Mouse (Mus musculus) kidney, embryonic 16.5 days (tissue): ENCODE data around the gene Atg14. TPM values are rescaled to one million over a fixed set of nuclear protein-coding genes. Genes with fewer than 3 reads are reported as not detected.
A peak's percentile ranks its signal among the peaks of the same experiment; 100 is the strongest.

Experiments used
- ATAC-seq: fragments of 200-750 bp; cut with Nextera tagmentation; 2 replicates; pipeline ENCODE4 v1.8.0; 2017; ENCODE audit warnings: moderate TSS enrichment; ENCODE audit not compliant: low FRiP score, low TSS enrichment
- H3K27ac ChIP-seq: fragments of 300-500 bp; sonication (generic); 2 replicates; pipeline ENCODE4 v1.5.1; 2014; ENCODE audit warnings: low read length
- H3K27me3 ChIP-seq: fragments of 300-500 bp; sonication (generic); 2 replicates; pipeline ENCODE4 v1.6.1; 2014; ENCODE audit warnings: low read length, control low read depth, mixed read lengths; ENCODE audit not compliant: insufficient read depth
- H3K36me3 ChIP-seq: fragments of 300-500 bp; sonication (generic); 2 replicates; pipeline ENCODE4 v1.6.1; 2014; ENCODE audit warnings: low read length, control low read depth, mixed read lengths; ENCODE audit not compliant: insufficient read depth
- H3K4me1 ChIP-seq: fragments of 300-500 bp; sonication (generic); 2 replicates; pipeline ENCODE4 v1.6.1; 2014; ENCODE audit warnings: low read length, control low read depth, mixed read lengths; ENCODE audit not compliant: insufficient read depth
- H3K4me2 ChIP-seq: fragments of 300-500 bp; sonication (generic); replicated peaks from 2 replicates; pipeline ENCODE4 v1.6.1; 2014; ENCODE audit warnings: low read depth, low read length
- H3K4me3 ChIP-seq: fragments of 300-500 bp; sonication (generic); 2 replicates; pipeline ENCODE4 v1.5.1; 2014; ENCODE audit warnings: mild to moderate bottlenecking, low read length
- H3K9ac ChIP-seq: fragments of 300-500 bp; sonication (generic); replicated peaks from 2 replicates; pipeline ENCODE4 v1.6.1; 2014; ENCODE audit warnings: low read length
- H3K9me3 ChIP-seq: fragments of 300-500 bp; sonication (generic); 2 replicates; pipeline ENCODE4 v1.6.1; 2016; ENCODE audit warnings: low read length, control low read depth
- WGBS: fragments of 180-500 bp; shearing (Covaris S2); extraction: QIAGEN DNeasy Blood & Tissue Kit; methylation state at CpG from one replicate; pipeline ENCODE4 v1.1.7; 2014; 5-methylcytosine and 5-hydroxymethylcytosine counted together
- polyA plus RNA-seq: library from polyadenylated mRNA; unstranded; fragments of >200 nt; fragmentation: Nextera tagmentation; extraction: Ambion mirVana; gene quantifications from 2 replicates; pipeline ENCODE4 v1.2.1, GENCODE M21; 2015

The Atg14 gene
- polyA plus RNA-seq, 1 experiment from 2014 or later = 17.8 TPM

- 92% methylated on average over 2 of the region's 2 CpGs for WGBS
These were observed 7.6 kb upstream of the Atg14 start for GRCm38 (mm10) chr14:47578086-47578485.

GRCm38 (mm10) chr14:47576687-47577086 is 6.2 kb upstream of the Atg14 start:
- no peak overlapping the region for H3K4me2 ChIP-seq
- no peak for ATAC-seq
- H3K4me1 ChIP-seq = no peaks in the 10 kb centered on the region
- no peak overlapping the region for H3K4me3 ChIP-seq
- 55% methylated on average over 4 of the region's 4 CpGs for WGBS
- H3K27me3 ChIP-seq = no peaks in the 10 kb centered on the region
- H3K27ac ChIP-seq = no peak overlapping the region
- no peak overlapping the region for H3K9ac ChIP-seq
- no peaks in the 10 kb centered on the region for H3K9me3 ChIP-seq
- H3K36me3 ChIP-seq = no peaks in the 10 kb centered on the region

More at GRCm38 (mm10) chr14:47578086-47578485, 7.6 kb upstream of the Atg14 start:
- Histone ChIP-seq H3K4me3 (no peak overlapping the region), H3K27me3 (no peaks in the 10 kb centered on the region), H3K4me2 (no peak overlapping the region), H3K4me1 (no peaks in the 10 kb centered on the region), H3K27ac (no peak overlapping the region), H3K9me3 (no peaks in the 10 kb centered on the region), H3K9ac (no peak overlapping the region), H3K36me3 (no peaks in the 10 kb centered on the region)
- no peak for ATAC-seq

DNA sequence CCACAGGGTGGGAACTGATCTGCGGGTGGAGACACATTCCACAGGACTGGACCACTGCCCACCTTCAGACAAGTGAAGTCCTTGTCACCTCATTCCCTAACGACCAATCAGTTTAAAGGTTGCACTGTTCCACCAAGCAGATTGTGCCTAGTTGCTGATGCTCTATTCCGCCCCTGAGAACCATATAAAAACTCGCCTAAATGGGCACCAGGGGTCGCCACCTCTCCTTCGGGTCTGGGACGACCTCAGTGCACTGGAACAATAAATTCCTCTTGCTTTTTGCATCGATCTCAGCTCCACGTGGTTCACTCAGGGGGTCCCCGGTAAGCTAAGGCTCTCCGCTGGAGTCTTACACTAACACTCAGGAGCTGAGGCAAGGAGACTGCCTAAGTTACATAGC is 4.3 kb upstream of the Atg14 start:
- Histone ChIP-seq H3K4me2 (no peak overlapping the region), H3K27me3 (no peaks in the 10 kb centered on the region), H3K9me3 (no peaks in the 10 kb centered on the region), H3K9ac (no peak overlapping the region), H3K36me3 (no peaks in the 10 kb centered on the region), H3K27ac (no peak overlapping the region), H3K4me1 (no peaks in the 10 kb centered on the region), H3K4me3 (no peak overlapping the region)
- 68% methylated on average over 11 of the region's 11 CpGs for WGBS
- ATAC-seq = no peak

DNA sequence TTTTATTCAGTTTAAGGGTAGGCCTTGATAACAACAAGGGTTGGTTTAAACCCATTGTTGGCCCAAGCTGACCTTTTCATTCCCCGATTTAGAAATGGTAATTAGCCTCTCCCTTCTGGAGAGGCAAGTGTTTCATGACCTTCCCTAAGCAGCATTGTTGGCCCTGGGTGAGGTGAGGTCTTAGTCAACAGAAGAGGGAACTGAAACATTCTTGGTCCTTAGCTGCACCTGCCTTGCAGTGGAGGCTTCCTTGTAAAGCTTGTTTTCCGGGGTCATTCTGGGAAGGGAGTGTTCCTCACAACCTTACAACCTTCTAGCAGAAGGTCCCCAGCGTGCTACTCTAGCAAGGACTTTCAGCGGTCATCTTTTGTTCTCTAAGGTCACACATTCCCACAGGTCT is 2.3 kb upstream of the Atg14 start:
- Histone ChIP-seq H3K4me1 (peaks cover 2% of the 10 kb centered on the region; the same call in 1 of the 2 replicates), H3K27me3 (no peaks in the 10 kb centered on the region), H3K27ac (no peak overlapping the region), H3K4me3 (no peak overlapping the region), H3K9ac (no peak overlapping the region), H3K9me3 (no peaks in the 10 kb centered on the region), H3K36me3 (no peaks in the 10 kb centered on the region), H3K4me2 (no peak overlapping the region)
- 73% methylated on average over 4 of the region's 4 CpGs for WGBS
- no peak for ATAC-seq

- peak; percentile 99 for ATAC-seq
- H3K4me3 ChIP-seq = peak overlapping the region; percentile 84
- H3K9me3 ChIP-seq = no peaks in the 10 kb centered on the region
These were observed 2.3 kb downstream of the Atg14 start for GRCm38 (mm10) chr14:47567962-47568652.

DNA sequence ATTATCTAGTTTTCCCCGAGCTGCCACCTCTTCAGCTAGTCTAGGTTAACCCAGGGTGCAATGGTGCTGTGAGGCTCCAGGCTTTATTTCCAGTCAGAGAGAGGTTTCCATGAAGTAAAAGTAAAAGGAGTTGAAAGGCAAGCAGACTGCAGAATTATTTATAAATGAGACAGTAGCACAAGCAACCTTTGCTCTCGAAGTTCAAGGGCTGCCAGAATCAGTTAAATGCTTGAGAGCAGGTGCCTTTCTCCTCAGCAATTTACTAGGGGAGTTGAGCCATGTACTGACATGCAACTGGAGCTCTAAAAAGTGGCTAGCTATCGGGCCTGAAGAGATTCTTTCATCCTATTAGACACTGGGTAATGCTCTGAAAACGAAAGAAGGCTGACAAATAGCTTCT is 7.3 kb downstream of the Atg14 start:
- H3K27ac ChIP-seq = no peak overlapping the region
- H3K36me3 ChIP-seq = 0 out of 2 replicates have a peak, but pooled peaks cover 6% of the 10 kb centered on the region
- no peak overlapping the region for H3K9ac ChIP-seq
- H3K4me2 ChIP-seq = no peak overlapping the region
- WGBS = 84% methylated on average over 4 of the region's 4 CpGs
- H3K27me3 ChIP-seq = no peaks in the 10 kb centered on the region
- peaks cover 8% of the 10 kb centered on the region for H3K4me1 ChIP-seq
- ATAC-seq = no peak
- H3K9me3 ChIP-seq = no peaks in the 10 kb centered on the region
- no peak overlapping the region for H3K4me3 ChIP-seq

More at GRCm38 (mm10) chr14:47567962-47568652, 2.3 kb downstream of the Atg14 start:
- WGBS = under 1% methylated on average over 46 of the region's 46 CpGs
- Histone ChIP-seq H3K4me2 (peak overlapping the region; percentile 70), H3K27me3 (no peaks in the 10 kb centered on the region), H3K9ac (peak overlapping the region; percentile 89), H3K36me3 (0 out of 2 replicates have a peak, but pooled peaks cover 3% of the 10 kb centered on the region), H3K27ac (peak overlapping the region; percentile 16; the same call in 1 of the 2 replicates), H3K4me1 (peaks cover 11% of the 10 kb centered on the region)

DNA sequence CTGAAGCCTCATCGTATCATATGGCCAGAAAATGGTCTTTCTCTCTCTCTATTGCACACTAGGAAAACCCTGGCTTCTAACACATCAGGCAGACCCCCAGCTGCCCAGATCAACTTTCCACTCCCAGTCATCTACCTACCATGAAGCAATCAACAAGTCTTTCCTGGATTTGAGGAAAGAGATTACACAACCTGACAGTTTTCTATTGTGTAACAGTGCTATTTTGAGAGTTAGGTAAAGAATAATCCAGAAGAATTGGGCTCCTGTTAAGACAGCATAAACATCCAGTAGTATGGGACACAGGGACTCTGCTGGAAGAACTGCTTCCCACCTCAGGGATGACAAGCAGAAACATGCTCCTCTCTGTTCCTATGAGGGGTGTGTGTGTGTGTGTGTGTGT is 7.9 kb downstream of the Atg14 start:
- peaks cover 9% of the 10 kb centered on the region; the same call in 1 of the 2 replicates for H3K36me3 ChIP-seq
- no peaks in the 10 kb centered on the region for H3K27me3 ChIP-seq
- 84% methylated on average over 1 of the region's 1 CpGs for WGBS
- no peak overlapping the region for H3K4me3 ChIP-seq
- H3K27ac ChIP-seq = no peak overlapping the region
- no peak overlapping the region for H3K9ac ChIP-seq
- no peaks in the 10 kb centered on the region for H3K9me3 ChIP-seq
- H3K4me2 ChIP-seq = no peak overlapping the region
- H3K4me1 ChIP-seq = peaks cover 6% of the 10 kb centered on the region
- no peak for ATAC-seq

DNA sequence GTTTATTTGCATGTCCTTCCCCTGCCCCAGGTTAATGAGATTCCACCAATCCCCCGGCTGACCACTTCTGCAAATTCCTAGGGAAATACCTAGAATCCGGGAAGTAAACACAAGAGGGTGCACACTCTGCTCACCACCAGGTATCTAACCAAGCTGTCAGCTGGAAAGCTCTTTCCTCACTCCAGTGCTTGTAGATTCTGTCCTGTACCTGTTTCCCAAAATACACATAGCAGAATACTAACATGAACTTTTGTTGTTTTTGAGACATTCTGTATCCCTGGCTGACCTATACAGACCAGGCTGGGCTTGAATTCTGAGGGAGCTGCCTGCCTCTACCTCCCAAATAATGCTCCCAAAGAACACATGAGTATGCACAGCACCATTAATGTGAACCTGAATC is 9.7 kb downstream of the Atg14 start:
- Histone ChIP-seq H3K27me3 (no peaks in the 10 kb centered on the region), H3K36me3 (peaks cover 14% of the 10 kb centered on the region; the same call in 1 of the 2 replicates), H3K4me1 (no peaks in the 10 kb centered on the region), H3K9me3 (no peaks in the 10 kb centered on the region), H3K4me3 (no peak overlapping the region), H3K4me2 (no peak overlapping the region), H3K9ac (no peak overlapping the region), H3K27ac (no peak overlapping the region)
- no peak for ATAC-seq
- WGBS = 91% methylated on average over 2 of the region's 2 CpGs

GRCm38 (mm10) chr14:47555225-47555624 is 15.2 kb downstream of the Atg14 start:
- no peak for ATAC-seq
- 94% methylated on average over 5 of the region's 5 CpGs for WGBS
- H3K27me3 ChIP-seq = no peaks in the 10 kb centered on the region
- no peak overlapping the region for H3K4me2 ChIP-seq
- no peak overlapping the region for H3K4me3 ChIP-seq
- peaks cover 37% of the 10 kb centered on the region for H3K36me3 ChIP-seq
- H3K4me1 ChIP-seq = no peaks in the 10 kb centered on the region
- no peak overlapping the region for H3K27ac ChIP-seq
- no peaks in the 10 kb centered on the region for H3K9me3 ChIP-seq
- no peak overlapping the region for H3K9ac ChIP-seq

DNA sequence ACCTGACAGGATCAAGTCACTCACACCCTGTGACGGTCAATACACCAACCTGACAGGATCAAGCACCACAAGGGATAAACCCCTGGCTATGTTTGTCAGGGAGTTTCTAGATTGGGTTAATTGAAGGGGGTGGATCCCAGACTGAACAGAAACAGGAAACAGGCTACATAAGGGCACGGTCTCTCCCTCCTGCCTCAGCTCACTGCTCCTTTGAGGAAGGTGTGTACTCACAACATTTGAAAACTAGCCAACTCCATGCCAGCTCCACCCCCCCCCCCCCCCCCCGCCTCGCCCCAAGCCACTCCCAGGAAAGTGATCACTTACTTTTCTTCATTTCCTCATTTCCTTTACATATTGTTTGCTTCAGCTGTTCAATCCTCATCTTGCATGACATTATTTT is 16.2 kb downstream of the Atg14 start:
- H3K27ac ChIP-seq = no peak overlapping the region
- H3K27me3 ChIP-seq = no peaks in the 10 kb centered on the region
- H3K9ac ChIP-seq = no peak overlapping the region
- no peaks in the 10 kb centered on the region for H3K9me3 ChIP-seq
- ATAC-seq = no peak
- no peak overlapping the region for H3K4me3 ChIP-seq
- H3K36me3 ChIP-seq = peaks cover 35% of the 10 kb centered on the region
- 89% methylated on average over 4 of the region's 4 CpGs for WGBS
- H3K4me2 ChIP-seq = no peak overlapping the region
- no peaks in the 10 kb centered on the region for H3K4me1 ChIP-seq
